Mouse (Mus musculus) gastrocnemius, adult 8-10 months (tissue): Measurements from ENCODE around the gene Polr1d. TPM values are rescaled to one million over a fixed set of nuclear protein-coding genes. Genes with fewer than 3 reads are reported as not detected.

Experiments used
- DNase-seq, 2 experiments: peaks; one replicate each; pipeline ENCODE4 v3.0.0; 2022; ENCODE audit warnings: low spot score in 2 of 2
- total RNA-seq, 4 experiments: library from RNA; stranded (reverse); gene quantifications; 2 replicates each; pipeline ENCODE4 v1.2.4; 2022

Polr1d gene
- total RNA-seq, 4 experiments from 2014 or later: 81.9 to 91.0 (median 83.4) TPM

GRCm38 (mm10) chr5:147135089-147135446, 58.2 kb downstream of the Polr1d start:
- DNase-seq: no peak

GRCm38 (mm10) chr5:147135994-147136393, 59.1 kb downstream of the Polr1d start:
- DNase-seq: no peak

DNA sequence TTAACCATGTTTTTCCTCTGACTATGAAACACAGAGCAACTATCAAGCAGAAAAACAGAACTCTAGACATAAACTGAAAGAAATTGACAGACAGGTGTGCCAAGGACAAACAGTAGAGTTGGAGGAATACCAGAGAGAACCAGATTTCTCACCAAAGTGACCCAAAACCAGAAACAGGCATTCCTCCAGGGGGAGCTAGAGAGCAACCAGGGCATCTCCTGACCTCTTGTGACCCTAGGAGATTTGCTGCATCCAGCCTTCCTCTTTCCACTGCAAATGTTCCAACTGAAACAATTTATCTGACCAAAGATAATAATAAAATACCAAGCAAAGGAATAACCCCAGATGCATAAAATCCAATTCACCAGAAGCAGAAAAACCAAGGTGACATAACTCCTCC, 70.5 kb downstream of the Polr1d start:
- DNase-seq: no peak

- DNase-seq: no peak
Observed at GRCm38 (mm10) chr5:147154806-147155371, 78.0 kb downstream of the Polr1d start.

GRCm38 (mm10) chr5:147155449-147156133, 78.7 kb downstream of the Polr1d start:
- no peak for DNase-seq

- DNase-seq: no peak
Observed at GRCm38 (mm10) chr5:147156376-147156775, 79.5 kb downstream of the Polr1d start.

GRCm38 (mm10) chr5:147157441-147157840, 80.6 kb downstream of the Polr1d start:
- no peak for DNase-seq

DNA sequence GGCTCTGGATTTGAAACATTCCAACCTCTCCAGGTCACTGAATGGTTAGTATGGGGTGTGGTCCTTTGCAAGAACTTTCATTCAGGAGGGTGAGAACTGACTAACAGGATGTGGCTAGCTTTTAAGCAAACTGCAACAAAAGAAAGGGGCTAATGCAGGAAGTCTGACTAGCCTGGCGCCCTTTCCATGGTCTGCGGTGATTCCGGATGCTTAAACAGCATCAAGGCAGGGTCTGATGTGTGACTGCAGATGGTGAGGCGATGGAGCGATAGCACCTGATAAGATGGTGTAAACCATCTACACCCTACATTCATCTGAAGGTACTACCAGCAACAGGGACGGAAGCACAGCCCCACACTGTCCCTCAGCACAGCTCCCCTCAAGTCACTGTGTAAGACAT, 82.5 kb downstream of the Polr1d start:
- DNase-seq: no peak

GRCm38 (mm10) chr5:147159792-147160191, 82.9 kb downstream of the Polr1d start:
- DNase-seq: no peak

Other genes starting within 250 kb of the Polr1d start
- gene Rpl21, start 244.2 kb upstream of the Polr1d start, total RNA-seq: 100 to 1,000 TPM in 2 of 4 experiments, 10 to 100 TPM in 2; 72.3 to 128 (median 94.8) TPM
- gene Rasl11a, start 232.0 kb upstream of the Polr1d start, total RNA-seq: 1 to 10 TPM in 1 of 4 experiments, under 1 TPM in 3; 0.73 to 1.0 (median 0.76) TPM
- 10 to 100 TPM; 26.2 to 31.3 (median 28.5) TPM for gene Gtf3a, start 128.4 kb upstream of the Polr1d start, total RNA-seq
- 10 to 100 TPM; 22.4 to 28.6 (median 23.5) TPM for gene Mtif3, start 113.2 kb upstream of the Polr1d start, total RNA-seq
- gene Lnx2, start 464 bp upstream of the Polr1d start, total RNA-seq: 1 to 10 TPM; 1.8 to 2.0 (median 1.9) TPM
- not detected for gene Gsx1, start 111.6 kb downstream of the Polr1d start, total RNA-seq
- not detected for gene Pdx1, start 192.9 kb downstream of the Polr1d start, total RNA-seq
- gene Cdx2, start 230.2 kb downstream of the Polr1d start, total RNA-seq: not detected
- not detected for gene Urad, start 245.4 kb downstream of the Polr1d start, total RNA-seq